Mouse (Mus musculus) heart, postnatal 36 days (tissue): ENCODE data around the gene Vmn2r10. TPM values are rescaled to one million over a fixed set of nuclear protein-coding genes. Genes with fewer than 3 reads are reported as not detected.
"Not testable (repeated sequence)": the region's sequence is repeated elsewhere in the genome, so short reads cannot be mapped to it uniquely, and the experiment has no call there.

Experiments
- DNase-seq, 2 experiments: peaks; one replicate each; pipeline ENCODE4 v3.0.0; 2021 to 2022
- intact Hi-C: fragments of 180-260 bp; cut with DNase I; formaldehyde crosslinking; loops from one replicate; pipeline ENCODE4 v1.15.1; 2025
- total RNA-seq, 2 experiments: library from RNA; stranded (reverse); gene quantifications; 2 replicates each; pipeline ENCODE4 v1.2.3; 2021

Gene Vmn2r10
- not detected for total RNA-seq

- DNase-seq, intact Hi-C loops: not testable (repeated sequence)
These were observed at the start of gene Vmn2r10 for GRCm38 (mm10) chr5:109006427-109006826. Gene Vmn2r10, minus strand, starts transcription at chr5:109006527.

- intact Hi-C loops = no loop called here
- no peak for DNase-seq
These were observed 49.0 kb upstream of the Vmn2r10 start for GRCm38 (mm10) chr5:109055286-109055685.

- intact Hi-C loops = no loop called here
- DNase-seq = no peak
These were observed 26.3 kb upstream of the Vmn2r10 start for GRCm38 (mm10) chr5:109032591-109032990.

GRCm38 (mm10) chr5:108988924-108989323 lies 17.4 kb downstream of the Vmn2r10 start:
- intact Hi-C loops = no loop called here
- DNase-seq = no peak

Other genes starting within 250 kb of the Vmn2r10 start
- gene Rnf212, start 231.5 kb downstream of the Vmn2r10 start, total RNA-seq = not detected
- gene Tmed11, start 211.2 kb downstream of the Vmn2r10 start, total RNA-seq = not detected
- not detected for gene Vmn2r8, start 197.7 kb downstream of the Vmn2r10 start, total RNA-seq
- not detected for gene Vmn2r9, start 153.9 kb downstream of the Vmn2r10 start, total RNA-seq
- gene Vmn2r11, start 53.0 kb upstream of the Vmn2r10 start, total RNA-seq = not detected
- gene Vmn2r12, start 91.4 kb upstream of the Vmn2r10 start, total RNA-seq = not detected
- gene Vmn2r13, start 185.7 kb upstream of the Vmn2r10 start, total RNA-seq = not detected
- not detected for gene Vmn2r14, start 218.2 kb upstream of the Vmn2r10 start, total RNA-seq